Mouse (Mus musculus) heart, postnatal 25 days (tissue): ENCODE results near the gene Trappc3l. TPM values are rescaled to one million over a fixed set of nuclear protein-coding genes. Genes with fewer than 3 reads are reported as not detected.
"Not testable (repeated sequence)": the region's sequence is repeated elsewhere in the genome, so short reads cannot be mapped to it uniquely, and the experiment has no call there.

ENCODE experiments used
- DNase-seq: peaks from one replicate; pipeline ENCODE4 v3.0.0; 2022; ENCODE audit warnings: low spot score
- intact Hi-C: fragments of 180-260 bp; cut with DNase I; formaldehyde crosslinking; loops from one replicate; pipeline ENCODE4 v1.15.1; 2025
- total RNA-seq, 2 experiments: library from RNA; stranded (reverse); gene quantifications; 2 replicates each; pipeline ENCODE4 v1.2.3; 2021

The Trappc3l gene
- total RNA-seq = not detected

DNA sequence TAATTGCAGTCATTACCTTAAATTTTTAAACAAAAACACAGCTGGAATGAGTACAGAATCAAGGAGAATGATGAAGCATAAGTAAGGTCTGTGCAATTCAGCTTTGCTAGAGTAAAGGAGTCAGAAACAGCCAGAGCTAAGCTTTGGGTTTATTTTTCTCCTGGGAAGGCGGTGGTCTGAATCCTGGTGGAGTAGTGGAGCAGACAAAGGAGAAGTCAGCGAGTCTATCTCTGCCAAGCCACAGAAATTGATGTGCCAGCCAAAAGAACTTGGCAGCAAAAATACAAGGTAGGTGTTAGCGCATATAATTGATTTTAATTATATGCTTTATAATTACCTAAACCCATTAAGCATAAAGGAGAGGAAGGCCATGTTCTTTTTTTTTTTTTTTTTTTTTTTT is at the start of gene Trappc3l:
TSS of gene Trappc3l (plus strand) at position 197 of the 400 bp plus-strand sequence.
- DNase-seq = no peak
- intact Hi-C loops = loop anchor here (2.0 to 5.0 kb wide), 3 partner anchors 60 to 291 kb away; partner anchors contain the start of genes Calhm5 and Tspyl1

DNA sequence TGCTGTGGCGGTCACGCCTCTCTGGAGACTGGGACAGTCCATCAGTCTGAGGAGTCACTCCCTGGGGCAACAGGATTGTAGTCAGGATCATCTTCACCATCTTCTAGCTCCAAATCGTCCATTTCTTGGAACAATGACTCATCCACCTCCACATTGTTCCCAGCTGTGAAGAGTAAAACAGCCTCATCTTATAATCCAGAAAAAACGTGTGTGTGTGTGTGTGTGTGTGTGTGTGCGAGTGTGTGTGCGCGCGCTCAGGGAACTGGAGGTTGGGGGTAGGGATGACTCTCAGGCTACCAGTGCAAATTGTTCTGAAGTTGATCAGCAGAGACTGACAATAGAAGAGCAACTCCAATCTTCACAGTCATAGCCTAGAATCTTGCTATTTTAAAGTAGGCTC is 40.7 kb upstream of the Trappc3l start:
- DNase-seq, intact Hi-C loops: not testable (repeated sequence)

DNA sequence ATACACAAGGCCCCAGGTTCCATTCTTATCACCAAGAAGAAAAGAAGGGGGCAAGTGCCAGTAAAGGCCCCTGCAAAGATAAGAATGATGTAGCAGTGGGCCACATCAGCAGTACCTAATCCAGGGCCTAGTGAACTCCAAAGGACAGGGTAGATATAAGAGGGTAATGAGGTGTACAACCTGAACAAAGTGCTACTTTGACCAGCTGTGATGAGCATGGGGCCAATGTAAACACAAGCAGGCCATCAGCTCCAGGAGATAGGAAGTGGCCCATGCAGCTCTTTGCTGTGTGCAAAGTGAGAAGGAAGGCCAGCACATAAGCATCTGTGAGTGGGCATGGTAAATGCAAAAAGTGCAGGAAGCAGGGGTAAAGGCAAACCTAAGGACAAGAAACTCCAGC is 39.0 kb upstream of the Trappc3l start:
- intact Hi-C loops = no loop called here
- no peak for DNase-seq

DNA sequence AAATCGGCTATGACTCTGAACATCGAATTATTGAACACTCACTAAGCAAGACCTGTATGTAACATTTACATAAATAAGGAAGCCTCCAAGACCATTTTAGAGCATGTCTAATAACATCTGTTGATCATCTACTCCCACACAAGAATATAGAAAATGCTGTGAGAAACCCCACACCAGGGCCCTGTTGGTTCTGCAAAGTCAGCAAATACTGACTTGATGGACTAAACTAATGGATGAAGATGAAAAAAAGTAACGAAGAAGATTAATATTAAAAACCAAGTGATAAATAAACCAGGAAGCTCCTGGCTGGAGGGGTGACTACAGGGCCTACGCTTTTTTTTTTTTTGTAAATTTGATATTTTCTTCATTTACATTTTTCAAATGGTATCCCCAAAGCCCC is 24.8 kb upstream of the Trappc3l start:
- no peak for DNase-seq
- intact Hi-C loops = loop anchor here (10.0 kb wide), 1 partner anchor 402 kb away; the partner anchor contains the start of gene Nt5dc1

DNA sequence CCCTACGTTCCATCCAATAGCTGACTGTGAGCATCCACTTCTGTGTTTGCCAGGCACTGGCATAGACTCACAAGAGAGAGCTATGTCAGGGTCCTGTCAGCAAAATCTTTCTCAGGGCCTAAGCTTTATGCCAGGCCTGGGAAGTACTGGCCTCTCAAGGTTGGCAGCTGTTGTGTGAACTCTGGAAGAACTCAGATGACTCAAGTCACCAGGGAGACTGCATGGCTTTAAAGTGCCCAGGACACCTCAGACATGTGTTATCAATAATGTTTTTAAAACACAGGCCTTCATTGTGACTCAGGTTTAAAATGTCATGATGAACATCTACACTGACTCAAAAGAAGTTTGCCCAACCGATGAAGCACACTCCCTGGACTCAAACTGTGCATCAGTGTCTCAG is 24.2 kb upstream of the Trappc3l start:
- intact Hi-C loops = loop anchor here (10.0 kb wide), 1 partner anchor 402 kb away; the partner anchor contains the start of gene Nt5dc1
- DNase-seq = no peak

DNA sequence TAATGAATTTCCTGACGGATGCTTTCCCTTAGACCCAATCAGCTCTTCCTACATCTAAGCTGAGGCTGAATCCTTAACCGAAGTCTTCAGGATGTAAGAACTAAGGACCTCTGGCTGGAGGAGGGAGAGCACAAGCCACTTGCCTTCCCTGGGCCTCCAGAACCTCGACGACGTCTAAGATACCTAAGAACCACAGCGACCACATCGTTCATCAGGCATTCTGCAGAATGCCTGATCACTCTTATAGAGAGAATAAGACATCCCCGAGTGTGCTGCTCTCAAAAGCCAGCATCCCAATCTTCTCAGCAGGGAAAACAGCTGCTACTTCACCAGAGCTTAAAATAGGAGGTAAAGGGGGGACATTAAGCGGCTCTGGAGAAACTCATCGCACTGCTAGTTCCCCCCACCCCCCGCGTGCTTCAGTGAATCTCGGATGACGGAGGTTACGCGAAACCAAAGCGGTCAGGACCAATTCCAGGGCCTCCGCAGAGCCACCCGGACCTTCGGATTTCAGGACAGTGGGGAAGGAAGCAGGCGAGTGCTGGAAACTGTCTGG is 18.6 kb upstream of the Trappc3l start:
- intact Hi-C loops = loop anchor here (1.0 to 10.0 kb wide), 3 partner anchors 68 to 396 kb away; partner anchors contain the start of genes Nt5dc1 and Zup1
- no peak for DNase-seq

DNA sequence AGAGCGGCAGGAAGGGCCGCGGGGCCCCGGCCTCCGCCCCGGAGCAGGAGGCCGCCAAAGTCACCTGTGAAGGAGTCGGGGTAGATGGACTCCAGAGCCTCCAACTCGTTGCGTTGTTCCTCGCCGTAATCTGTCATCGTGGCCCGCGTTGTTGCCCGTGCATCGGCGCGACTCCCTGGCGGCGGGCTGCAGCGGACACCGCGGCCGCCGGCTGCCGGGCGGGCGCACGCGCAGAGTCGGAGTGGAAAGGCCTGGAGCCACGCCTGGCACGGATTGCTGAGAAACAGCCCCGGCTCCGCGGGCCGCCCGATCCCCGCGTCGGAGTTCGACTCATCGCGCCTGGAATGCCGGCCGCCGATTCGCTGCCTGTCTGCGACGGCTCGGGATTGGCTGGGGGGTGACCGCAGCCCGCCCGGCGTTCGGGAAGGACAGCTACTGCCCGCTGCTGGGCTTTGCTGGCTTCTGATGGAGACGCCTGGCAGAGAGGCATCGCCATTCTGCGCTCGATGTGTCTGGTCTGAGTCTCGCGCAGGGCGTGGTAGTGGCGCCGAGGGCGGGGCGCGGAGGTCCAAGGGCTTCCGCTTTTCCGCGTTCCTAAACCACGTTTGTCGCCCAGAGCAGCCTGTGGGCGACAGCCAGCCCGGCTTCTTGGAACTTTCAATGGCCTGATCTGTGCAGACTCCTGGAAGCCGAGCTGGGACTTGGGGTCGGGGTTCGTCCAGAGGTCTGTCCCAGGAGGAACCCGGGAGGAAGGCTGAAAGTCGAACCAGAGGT is 17.9 kb upstream of the Trappc3l start, which contains the start of gene Rwdd1:
TSS of gene Rwdd1 (minus strand) at position 323 of the 774 bp plus-strand sequence.
- DNase-seq = peak; percentile 98
- intact Hi-C loops = loop anchor here (1.0 to 10.0 kb wide), 3 partner anchors 69 to 395 kb away; partner anchors contain the start of genes Nt5dc1 and Zup1

DNA sequence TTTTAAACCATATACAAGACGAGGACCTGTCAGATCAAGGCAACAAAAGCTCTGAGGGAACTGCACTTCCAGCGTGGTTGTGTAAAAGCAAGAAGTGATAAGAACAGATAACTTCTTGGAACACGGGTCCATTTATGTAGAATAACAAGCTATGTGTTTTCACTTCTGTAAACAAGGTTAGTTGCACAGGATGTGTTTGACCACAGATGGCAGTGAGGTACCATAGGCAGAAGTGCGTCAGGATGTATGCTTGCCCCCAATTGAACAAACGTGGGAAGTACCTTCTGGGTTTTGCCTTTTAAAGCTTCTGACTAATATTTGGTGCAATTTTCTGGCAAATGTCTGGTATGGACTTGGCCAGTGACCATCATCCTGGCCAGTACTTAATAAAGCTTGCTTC is 7.1 kb upstream of the Trappc3l start:
- intact Hi-C loops = no loop called here
- DNase-seq = no peak

DNA sequence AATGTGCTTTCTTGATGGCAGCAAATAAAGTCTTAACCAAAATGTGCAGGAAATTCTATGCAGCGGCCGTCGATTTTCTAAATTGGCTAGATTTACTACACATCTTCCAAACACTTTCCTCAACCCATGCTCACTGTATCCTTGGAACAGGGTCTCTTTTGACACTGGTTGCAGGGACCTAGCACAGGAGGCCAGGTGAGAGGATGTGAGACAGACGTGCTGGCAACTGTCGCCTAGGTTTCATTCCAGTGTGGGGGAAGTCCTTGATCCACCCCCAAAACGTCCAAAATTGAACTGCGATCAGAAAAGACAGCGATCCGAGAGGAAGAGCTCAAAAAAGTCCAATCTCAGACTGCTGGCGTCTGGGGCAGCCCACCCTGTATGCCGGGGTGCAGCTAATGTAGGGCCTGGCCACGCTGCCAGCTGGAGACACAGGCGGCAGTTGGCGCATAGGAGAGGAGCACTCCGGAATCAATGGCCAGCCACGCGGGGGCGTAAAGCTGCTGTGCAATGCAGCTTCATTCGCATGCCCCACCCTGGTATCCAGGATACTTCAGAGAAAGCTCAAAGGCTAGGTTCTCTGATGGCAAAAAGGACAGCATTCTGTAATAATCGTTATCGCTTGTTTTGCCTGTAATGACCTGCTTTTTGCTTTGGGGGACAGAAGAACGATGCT is 3.6 kb upstream of the Trappc3l start:
- DNase-seq = peak; percentile 45
- intact Hi-C loops = no loop called here

DNA sequence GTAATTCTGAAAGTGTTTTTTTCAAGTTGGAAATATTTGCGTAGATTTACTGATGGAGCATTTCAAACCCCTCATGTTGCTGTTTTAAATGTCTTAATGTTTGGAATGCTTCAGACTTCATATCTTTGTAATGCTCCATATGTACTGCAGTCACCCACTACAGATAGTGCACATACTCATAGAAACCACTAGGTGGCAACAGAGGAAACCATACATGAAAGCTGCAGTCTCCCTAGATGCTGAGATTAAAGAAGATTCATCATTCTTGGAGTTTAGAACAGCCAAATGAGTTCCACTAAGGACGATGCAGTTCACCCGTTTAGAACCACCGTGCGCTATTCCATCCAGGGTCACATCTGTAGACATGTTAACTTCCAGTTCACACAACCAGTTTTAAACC is 810 bp upstream of the Trappc3l start:
- intact Hi-C loops = loop anchor here (2.0 to 5.0 kb wide), 3 partner anchors 61 to 292 kb away; partner anchors contain the start of genes Calhm5 and Tspyl1
- DNase-seq = no peak

DNA sequence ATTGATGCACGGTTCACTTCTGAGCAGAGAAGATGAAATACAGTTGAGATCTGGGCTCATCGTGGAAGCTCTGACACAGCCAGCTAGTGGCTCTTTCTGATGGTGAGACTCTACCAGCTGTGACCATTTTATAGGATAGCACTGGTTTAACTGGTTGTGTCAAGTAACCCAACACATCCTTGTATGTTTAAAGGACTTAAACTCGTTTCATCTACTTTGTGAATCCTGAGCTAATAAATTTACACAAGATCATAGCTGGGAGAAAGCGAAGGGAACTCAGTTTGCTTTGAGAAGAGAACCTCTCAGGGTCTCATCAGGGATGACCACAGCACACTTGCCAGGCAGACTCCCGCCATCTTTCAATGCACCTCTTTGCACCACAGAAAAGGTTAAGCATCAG is 6.8 kb downstream of the Trappc3l start, which contains the start of gene Calhm4:
TSS of gene Calhm4 (minus strand) at position 101 of the 400 bp plus-strand sequence.
- intact Hi-C loops = no loop called here
- DNase-seq = no peak

DNA sequence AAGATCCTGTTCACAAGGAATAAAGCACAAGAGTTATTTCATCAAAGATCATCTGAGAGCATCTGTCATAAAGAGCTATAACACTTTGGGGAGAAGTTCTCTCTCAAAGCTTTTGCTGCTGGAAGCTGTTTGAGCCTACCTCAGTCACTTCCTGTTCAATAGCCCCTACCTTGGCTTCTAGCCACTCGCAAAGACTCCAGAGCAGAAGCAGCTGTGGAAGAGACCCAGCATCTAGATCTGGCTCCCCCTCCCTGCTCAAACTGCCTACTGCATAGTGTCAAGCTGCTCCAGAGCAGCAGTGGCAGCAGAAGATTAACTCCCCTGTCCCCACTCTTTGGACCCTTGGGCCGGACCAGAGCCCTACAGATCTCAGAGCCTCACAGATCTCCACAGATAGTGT is 16.6 kb downstream of the Trappc3l start:
- no peak for DNase-seq
- intact Hi-C loops = no loop called here

DNA sequence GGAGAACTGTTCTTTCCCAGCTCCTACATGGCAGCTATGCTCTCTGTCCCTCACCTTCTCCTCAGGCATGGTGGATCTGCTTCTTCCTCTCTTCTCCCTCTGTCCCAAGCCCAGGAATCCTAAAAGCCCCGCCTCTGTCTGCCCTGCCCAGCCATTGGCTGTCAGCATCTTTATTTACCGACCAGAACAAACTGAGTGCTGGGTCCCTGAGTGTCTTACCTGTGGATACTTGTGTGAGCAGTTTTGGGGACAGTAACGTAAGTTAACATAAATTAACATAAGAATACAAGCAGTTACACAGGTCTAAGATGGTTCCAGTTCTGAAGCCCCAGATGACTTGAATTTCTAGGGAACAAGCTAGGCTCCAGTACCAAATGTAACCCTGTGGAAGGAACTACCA is 29.2 kb downstream of the Trappc3l start:
- intact Hi-C loops = no loop called here
- no peak for DNase-seq

DNA sequence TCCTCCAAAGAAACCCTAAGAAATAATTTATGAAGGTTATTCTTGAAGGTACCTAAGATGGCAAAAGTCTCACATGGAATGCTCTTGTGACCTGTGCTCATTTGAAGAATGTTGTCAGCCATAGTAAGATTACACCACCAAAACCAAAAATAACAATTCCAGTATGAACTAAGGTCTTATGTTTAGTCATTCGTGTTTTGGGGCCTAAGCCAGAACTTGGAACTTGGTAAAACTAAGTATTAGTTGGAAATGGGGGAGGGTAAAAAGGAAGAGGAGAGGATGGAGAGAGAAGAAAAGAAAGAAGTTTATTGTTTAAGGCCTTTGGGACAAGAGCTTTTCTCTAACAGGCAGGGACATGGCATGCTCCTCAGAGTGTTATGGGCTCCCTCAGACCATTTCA is 32.2 kb downstream of the Trappc3l start:
- intact Hi-C loops = no loop called here
- DNase-seq = no peak

DNA sequence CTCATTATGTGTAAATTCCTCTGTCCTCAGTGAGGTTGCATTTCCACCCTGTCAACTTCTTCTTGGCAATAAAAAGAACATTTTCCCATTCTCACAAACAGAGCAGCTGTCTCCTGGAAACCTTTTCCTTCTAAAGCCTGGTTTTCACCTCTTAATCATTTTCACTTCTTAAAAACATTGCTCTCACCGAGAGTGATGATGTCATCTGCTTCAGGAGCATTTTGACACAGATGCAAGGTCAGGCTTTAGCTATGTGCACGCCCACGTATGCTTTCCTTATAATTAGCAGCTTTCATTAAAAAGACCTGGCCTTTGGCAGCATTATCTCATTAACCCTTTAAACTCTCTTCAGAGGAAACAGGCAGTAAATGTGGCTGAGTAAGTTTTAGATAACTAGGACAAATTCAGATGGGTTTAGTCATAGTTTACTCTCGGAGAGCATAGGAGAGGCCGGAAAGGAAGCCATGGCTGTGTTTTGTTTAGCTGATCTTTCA is 33.6 kb downstream of the Trappc3l start:
- intact Hi-C loops = no loop called here
- no peak for DNase-seq

DNA sequence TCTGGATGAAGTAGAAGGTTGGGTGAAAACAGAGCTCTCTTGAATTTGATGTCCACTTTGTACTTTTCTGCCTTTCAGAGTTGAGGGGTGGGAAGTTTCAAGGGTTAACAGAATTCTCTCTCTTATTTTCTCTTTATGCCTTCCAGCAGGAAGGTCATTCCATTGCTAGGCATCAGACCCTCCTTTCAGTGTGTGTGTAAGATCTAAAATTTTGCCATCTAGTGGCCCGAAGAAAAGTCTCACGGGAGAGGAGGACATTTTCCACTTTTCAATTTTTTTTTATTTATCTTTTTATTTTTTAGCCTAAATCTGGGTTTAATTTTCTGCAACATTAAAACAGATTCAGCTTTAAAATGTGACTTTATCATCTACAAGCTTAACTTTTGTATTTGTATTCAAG is 34.3 kb downstream of the Trappc3l start:
- intact Hi-C loops = no loop called here

DNA sequence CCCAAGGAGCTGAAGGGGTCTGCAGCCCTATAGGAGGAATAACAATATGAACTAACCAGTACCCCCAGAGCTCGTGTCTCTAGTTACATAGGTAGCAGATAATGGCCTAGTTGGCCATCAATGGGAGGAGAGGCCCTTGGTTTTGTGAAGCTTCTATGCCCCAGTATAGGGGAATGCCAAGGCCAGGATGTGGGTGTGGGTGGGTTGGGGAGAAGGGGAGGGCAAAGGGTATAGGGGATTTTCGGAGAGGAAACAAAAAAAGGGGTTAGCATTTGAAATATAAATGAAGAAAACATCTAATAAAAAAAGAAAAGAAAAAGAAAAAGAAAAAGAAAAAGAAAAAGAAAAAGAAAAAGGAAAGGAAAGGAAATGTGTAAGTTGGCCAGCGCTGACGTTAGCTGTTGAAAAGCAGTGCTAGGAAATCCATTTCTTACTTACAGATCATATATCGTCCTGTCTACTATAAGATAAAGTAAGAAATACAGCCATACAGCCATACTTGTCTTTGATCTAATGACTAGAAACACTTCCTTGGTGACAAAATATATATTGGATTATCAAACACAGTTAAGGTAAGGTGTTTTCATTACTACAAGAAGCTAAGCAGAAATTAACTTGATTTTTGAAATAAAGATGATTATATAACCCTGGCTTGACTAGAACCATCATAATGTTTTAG is 37.3 kb downstream of the Trappc3l start:
- no peak for DNase-seq
- intact Hi-C loops = no loop called here

More for the DNA sequence above, 34.3 kb downstream of the Trappc3l start:
- no peak for DNase-seq

DNA sequence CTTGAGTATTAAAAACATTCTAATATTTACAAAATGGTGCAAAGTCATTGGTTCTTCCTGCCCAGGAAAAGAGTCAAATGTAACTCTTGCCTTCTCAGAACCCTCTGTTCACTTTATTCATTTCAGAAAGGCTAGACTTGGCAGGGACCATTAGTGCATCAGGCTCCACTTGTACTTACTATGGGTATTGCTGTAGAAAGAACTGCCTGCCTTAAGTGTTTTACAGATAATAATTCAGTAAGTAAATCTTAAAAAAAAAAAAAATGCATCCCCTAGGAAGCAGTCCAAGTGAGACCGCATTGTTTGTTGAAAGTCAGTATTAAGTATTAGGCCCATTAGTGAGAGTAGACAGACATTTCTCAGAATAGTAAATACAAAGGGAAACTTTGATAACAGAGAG is 49.1 kb downstream of the Trappc3l start:
- intact Hi-C loops = no loop called here
- no peak for DNase-seq

DNA sequence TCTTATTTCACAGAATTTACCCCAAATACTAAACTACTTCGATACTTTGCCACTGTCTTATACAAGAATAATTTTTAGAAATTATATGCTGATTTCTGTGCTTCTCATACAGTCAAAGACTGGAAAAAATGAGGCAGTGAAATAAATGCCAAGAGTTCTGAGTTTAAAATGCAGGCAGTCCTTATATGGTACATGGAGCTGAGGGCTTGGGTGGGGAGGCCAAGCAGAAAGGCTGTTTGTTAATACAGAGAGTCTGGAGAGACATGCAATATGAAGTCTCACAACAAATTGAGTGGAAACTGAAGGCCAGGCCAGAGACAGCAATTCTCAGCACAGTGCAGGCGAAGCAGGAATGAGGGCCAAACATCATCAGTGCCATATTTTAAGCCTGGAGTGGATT is 51.1 kb downstream of the Trappc3l start:
- DNase-seq = no peak
- intact Hi-C loops = no loop called here

DNA sequence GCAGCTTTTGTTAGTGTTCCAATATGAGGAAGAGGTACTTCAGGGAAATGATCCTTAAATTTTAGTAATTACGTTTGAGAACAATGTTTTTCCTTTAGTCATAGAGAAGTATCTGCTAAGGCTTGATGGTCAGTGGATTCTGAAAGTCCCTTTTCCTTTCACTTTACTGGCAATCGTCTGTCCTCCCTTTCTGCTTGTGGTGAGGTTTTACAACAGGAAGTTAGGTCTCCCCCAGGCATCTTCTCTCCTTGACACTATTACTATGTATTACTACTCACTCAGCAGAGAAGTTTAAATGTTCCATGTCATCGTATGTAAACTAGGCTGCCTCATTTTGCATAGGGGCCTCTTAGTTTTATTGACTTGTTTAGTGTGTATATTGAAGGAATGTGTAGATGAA is 52.1 kb downstream of the Trappc3l start:
- DNase-seq = no peak
- intact Hi-C loops = no loop called here
